Mouse (Mus musculus): ENCODE measurements around the gene Cabp4.

The Cabp4 gene

GRCm38 (mm10) chr19:4143759-4144268 lies at the start of gene Cabp4:
TSS of gene Cabp4 (minus strand) at chr19:4144033.
- DNase-seq (ENCODE audit: low read depth, low spot score) = no peak

GRCm38 (mm10) chr19:4193129-4193528 lies 49.3 kb upstream of the Cabp4 start:
- no peak for DNase-seq (ENCODE audit: low read depth, low spot score)

- peak; percentile 43 for DNase-seq (ENCODE audit: low read depth, low spot score)
Observed at GRCm38 (mm10) chr19:4192251-4192985, 48.6 kb upstream of the Cabp4 start.

- peak; percentile 96 for DNase-seq (ENCODE audit: low read depth, low spot score)
Observed at GRCm38 (mm10) chr19:4191528-4192250, 47.9 kb upstream of the Cabp4 start, which contains the start of gene Ppp1ca. TSS of gene Ppp1ca (plus strand) at chr19:4192065.

- no peak for DNase-seq (ENCODE audit: low read depth, low spot score)
Observed at GRCm38 (mm10) chr19:4190831-4191334, 47.0 kb upstream of the Cabp4 start, which contains the start of gene Tbc1d10c. TSS of gene Tbc1d10c (minus strand) at chr19:4191284.

- no peak for DNase-seq (ENCODE audit: low read depth, low spot score)
Observed at GRCm38 (mm10) chr19:4189051-4189620, 45.3 kb upstream of the Cabp4 start.

- DNase-seq (ENCODE audit: low read depth, low spot score) = no peak
Observed at GRCm38 (mm10) chr19:4187303-4187702, 43.5 kb upstream of the Cabp4 start.

GRCm38 (mm10) chr19:4184976-4185975 lies 41.4 kb upstream of the Cabp4 start:
- DNase-seq (ENCODE audit: low read depth, low spot score) = no peak

- DNase-seq (ENCODE audit: low read depth, low spot score) = no peak
Observed at GRCm38 (mm10) chr19:4183689-4184088, 39.9 kb upstream of the Cabp4 start.

- peak; percentile 63 for DNase-seq (ENCODE audit: low read depth, low spot score)
Observed at GRCm38 (mm10) chr19:4181892-4182291, 38.1 kb upstream of the Cabp4 start.

- DNase-seq (ENCODE audit: low read depth, low spot score) = no peak
Observed at GRCm38 (mm10) chr19:4180411-4180810, 36.6 kb upstream of the Cabp4 start.

GRCm38 (mm10) chr19:4175368-4175947 lies 31.6 kb upstream of the Cabp4 start, which contains the start of gene Carns1:
TSS of gene Carns1 (minus strand) at chr19:4175479.
- peak; percentile 31 for DNase-seq (ENCODE audit: low read depth, low spot score)

GRCm38 (mm10) chr19:4172925-4173324 lies 29.1 kb upstream of the Cabp4 start:
- no peak for DNase-seq (ENCODE audit: low read depth, low spot score)

- no peak for DNase-seq (ENCODE audit: low read depth, low spot score)
Observed at GRCm38 (mm10) chr19:4171393-4172290, 27.8 kb upstream of the Cabp4 start.

- no peak for DNase-seq (ENCODE audit: low read depth, low spot score)
Observed at GRCm38 (mm10) chr19:4170723-4171392, 27.0 kb upstream of the Cabp4 start.

- DNase-seq (ENCODE audit: low read depth, low spot score) = no peak
Observed at GRCm38 (mm10) chr19:4169810-4170209, 26.0 kb upstream of the Cabp4 start.

- peak; percentile 99 for DNase-seq (ENCODE audit: low read depth, low spot score)
Observed at GRCm38 (mm10) chr19:4169378-4169784, 25.5 kb upstream of the Cabp4 start.

- DNase-seq (ENCODE audit: low read depth, low spot score) = no peak
Observed at GRCm38 (mm10) chr19:4166678-4167476, 23.0 kb upstream of the Cabp4 start.
